Mouse (Mus musculus) heart, postnatal 4 days (tissue): ENCODE data around the gene Lamc1. TPM values are rescaled to one million over a fixed set of nuclear protein-coding genes. Genes with fewer than 3 reads are reported as not detected.
"Not testable (repeated sequence)": the region's sequence is repeated elsewhere in the genome, so short reads cannot be mapped to it uniquely, and the experiment has no call there.

Experiments used
- DNase-seq: peaks from one replicate; pipeline ENCODE4 v3.0.0; 2021
- total RNA-seq, 2 experiments: library from RNA; stranded (reverse); gene quantifications; 2 replicates each; pipeline ENCODE4 v1.2.3; 2021

Lamc1 gene
- total RNA-seq, result 100 to 1,000 TPM; 351 to 364 TPM

DNA sequence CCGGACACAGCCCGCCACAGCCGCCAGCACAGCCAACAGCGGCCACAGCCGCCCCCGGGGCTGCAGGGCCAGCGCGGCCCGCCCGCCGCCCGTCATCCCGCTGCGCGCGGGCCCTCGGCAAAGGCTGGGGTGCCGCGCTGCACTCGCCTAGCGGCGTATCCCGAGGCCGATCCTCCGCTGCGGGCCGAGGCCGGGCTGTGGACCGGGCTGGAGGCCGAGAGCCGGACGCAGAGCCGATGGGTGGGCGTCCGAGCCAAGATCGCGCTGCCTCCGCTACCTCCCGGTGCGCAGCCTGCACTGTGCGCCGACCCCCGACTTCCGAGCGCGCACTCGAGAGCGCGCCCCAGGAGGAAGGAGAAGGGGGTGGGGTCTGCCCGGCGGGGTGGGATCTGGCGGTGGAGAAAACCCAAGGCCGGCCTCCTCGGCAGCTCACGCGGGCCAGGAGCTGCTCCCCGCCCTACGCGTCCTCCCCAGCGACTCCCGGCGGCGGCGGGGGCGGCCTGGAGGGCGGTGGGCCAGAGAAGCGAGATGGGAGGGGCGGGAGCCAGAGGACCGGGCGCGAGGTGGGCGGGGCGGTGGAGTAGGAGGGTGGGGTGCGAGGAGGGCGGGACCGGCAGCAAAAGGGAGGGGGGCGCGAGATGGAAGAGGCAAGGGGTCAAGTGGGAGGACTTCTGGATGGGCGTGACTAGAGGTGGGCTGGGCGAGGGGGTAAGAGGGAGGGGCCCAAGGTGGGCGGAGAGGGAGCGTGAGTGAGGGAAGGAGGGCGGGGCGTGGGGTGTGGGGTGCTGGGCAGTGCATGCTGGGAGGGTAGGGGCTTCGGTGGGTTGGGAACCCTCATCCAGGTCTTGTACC is at the start of gene Lamc1:
Gene Lamc1 (minus strand): TSS at position 343 of the 852 bp plus-strand sequence.
- peak; percentile 96 for DNase-seq

- DNase-seq, result no peak
Measured at GRCm38 (mm10) chr1:153380746-153381282, 48.2 kb upstream of the Lamc1 start.

DNA sequence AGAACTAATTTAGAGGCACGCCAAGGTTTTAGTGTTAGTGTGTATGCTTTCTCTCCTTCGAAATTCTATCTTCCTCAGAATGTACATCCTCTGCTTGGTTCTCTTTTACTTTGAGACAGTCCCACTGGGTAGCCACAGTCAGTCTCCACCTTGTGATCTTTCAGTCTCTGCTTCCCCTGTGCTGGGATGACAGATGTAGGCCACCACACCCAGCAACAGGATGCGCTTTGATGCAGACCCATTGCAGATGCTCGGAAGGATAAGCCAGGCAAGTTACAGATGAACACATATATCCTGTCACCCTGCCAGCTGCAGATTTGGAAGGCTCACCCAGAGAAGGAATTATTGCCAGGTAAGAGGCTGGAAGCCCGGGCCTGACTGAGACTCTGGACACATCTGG is 47.2 kb upstream of the Lamc1 start:
- DNase-seq, result no peak

GRCm38 (mm10) chr1:153378587-153378986 is 46.0 kb upstream of the Lamc1 start:
- no peak for DNase-seq

GRCm38 (mm10) chr1:153376446-153376845 is 43.9 kb upstream of the Lamc1 start:
- no peak for DNase-seq

GRCm38 (mm10) chr1:153374136-153374535 is 41.5 kb upstream of the Lamc1 start:
- DNase-seq, result no peak

DNA sequence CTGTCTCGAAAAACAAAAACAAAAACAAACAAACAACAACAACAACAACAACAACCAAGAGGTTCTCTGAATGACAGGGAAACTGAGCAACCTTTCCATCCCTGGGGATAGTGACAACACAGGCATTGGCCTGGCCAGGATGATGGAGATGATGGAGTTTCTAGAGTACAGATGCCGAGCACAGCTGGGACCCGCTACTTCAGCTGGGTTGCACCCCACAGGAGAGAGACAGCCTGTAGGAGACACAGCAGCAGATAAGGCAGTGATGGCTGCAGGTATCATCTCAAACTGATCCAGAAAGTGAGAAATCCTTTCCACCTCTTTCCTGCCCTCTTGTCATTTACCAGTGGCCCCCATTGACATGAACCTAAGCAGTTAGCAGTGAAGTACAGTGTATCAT is 39.3 kb upstream of the Lamc1 start:
- DNase-seq, result no peak

- no peak for DNase-seq
Measured at GRCm38 (mm10) chr1:153369011-153369410, 36.4 kb upstream of the Lamc1 start.

- no peak for DNase-seq
Measured at GRCm38 (mm10) chr1:153367048-153367447, 34.5 kb upstream of the Lamc1 start.

- no peak for DNase-seq
Measured at GRCm38 (mm10) chr1:153361926-153362325, 29.3 kb upstream of the Lamc1 start.

- DNase-seq, result no peak
Measured at GRCm38 (mm10) chr1:153360556-153360955, 28.0 kb upstream of the Lamc1 start.

GRCm38 (mm10) chr1:153357218-153357617 is 24.6 kb upstream of the Lamc1 start:
- no peak for DNase-seq

DNA sequence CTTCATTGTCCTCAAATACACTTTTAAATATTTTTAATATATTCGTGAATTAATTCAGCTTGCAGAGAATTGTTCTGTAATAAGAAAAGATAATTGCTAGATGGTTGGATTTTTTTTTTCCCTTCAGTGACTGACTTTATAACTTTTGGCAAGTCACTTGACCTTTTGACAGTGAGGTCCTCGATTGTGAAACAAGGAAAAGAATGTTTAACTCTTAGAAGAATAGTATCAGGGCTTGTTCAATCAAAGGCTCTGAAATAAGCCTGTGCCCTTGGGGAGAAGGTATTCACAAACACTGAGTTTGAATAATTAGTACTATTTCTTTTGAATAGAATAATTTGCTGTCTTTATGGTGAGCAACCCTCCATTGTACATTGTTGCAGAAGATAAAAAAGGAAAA is 21.9 kb upstream of the Lamc1 start:
- DNase-seq, result no peak

- DNase-seq, result peak; percentile 36
Measured at GRCm38 (mm10) chr1:153353736-153354430, 21.3 kb upstream of the Lamc1 start.

GRCm38 (mm10) chr1:153351034-153351433 is 18.4 kb upstream of the Lamc1 start:
- no peak for DNase-seq

- DNase-seq, result no peak
Measured at GRCm38 (mm10) chr1:153347726-153348125, 15.1 kb upstream of the Lamc1 start.

GRCm38 (mm10) chr1:153347040-153347439 is 14.5 kb upstream of the Lamc1 start:
- DNase-seq, result no peak

GRCm38 (mm10) chr1:153345699-153346291 is 13.2 kb upstream of the Lamc1 start:
- no peak for DNase-seq

- DNase-seq, result no peak
Measured at GRCm38 (mm10) chr1:153345002-153345401, 12.4 kb upstream of the Lamc1 start.

DNA sequence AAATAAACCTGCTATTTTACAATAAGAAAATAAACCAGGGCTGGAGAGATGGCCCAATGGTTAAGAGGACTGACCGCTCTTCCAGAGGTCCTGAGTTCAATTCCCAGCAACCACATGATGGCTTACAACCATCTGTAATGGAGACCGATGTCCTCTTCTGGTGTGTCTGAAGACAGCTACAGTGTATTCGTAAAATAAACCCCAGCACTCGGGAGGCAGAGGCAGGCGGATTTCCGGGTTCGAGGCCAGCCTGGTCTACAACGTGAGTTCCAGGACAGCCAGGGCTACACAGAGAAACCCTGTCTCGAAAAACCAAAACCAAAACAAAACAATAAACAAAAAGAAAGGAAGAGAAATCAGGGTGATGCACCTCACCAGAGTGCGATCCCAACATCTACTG is 2.9 kb upstream of the Lamc1 start:
- DNase-seq, result not testable (repeated sequence)

DNA sequence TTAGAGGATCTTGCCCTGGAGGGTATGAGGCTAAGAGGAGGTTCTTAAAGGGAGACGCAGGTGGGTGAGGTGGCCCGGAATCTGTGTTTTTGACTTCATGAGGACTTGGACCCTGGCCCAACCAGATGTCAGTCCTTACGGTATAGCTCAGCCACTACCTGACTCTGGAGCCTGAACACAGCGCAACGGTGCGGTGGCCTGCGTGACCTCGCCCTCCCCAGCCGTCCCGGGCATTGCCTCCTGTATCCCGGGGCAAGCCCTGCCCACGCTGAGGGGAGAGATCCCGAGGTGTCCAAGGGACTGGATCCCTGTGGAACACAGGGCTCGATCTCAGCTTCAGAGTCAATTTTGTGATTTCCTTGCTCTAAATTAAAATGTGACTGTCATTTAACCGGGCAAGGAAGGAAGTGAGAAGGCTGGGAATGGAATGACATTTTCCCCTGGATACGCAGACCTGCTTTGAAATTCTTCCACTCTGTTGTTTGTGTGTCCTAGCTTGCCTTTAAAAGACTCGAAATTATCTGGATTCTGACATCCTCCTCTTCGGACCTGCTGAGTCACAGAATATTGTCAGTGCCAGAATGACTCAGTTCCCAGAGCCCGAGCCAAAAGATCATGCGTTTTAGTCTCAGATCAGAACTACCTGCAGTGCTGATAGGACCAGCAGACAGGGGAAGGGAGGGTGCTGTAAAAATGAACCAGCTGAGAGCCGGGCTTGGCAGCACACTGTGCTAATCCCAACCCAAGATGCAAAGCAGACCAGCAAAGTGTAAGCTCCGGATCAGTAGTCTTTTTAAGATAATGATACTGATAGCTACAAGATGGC is 923 bp upstream of the Lamc1 start:
- peak; percentile 62 for DNase-seq

DNA sequence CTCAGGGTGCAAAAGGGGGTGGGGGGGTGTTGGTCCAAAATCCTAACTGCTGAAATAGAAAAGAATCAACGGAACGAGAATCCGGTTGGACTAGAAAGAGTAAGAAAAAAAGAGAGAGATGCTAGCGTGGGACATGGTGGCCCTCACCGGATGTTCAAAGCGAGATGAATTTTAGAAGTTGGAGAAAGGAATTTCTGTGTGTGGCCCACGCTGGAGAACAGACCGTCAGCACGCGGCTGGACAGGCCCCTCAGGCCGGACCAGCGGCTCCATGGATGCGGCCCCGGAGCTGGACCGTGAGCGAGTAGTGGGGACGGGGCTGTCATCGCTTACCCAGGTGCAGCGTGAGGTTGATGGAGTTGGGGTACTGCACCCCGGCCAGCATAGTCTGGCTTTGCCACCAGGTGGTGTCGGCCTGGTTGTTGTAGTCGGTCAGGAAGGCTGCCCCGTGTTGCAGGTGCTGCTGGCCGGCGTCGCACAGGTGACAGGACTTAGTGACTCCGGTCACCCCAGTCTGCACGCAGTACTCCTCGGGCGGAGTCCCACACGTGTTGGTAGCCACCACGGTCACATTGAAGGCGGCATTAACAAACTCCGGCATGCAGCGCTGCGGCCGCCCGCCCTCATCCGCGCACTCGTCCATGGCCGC is 666 bp downstream of the Lamc1 start:
- peak; percentile 67 for DNase-seq
